Mouse (Mus musculus) kidney, adult 2 months (tissue): Measurements from ENCODE around the gene Agfg1.

Experiments used
- CTCF ChIP-seq: fragments of 200-500 bp; conservative IDR thresholded peaks from 2 replicates; pipeline ENCODE4 v1.5.1; 2011; ENCODE audit warnings: low read depth, mild to moderate bottlenecking, control low read depth, low read length, moderate library complexity, mixed read lengths; ENCODE audit not compliant: insufficient read depth, insufficient read length
- POLR2A ChIP-seq: fragments of 200-500 bp; IDR thresholded peaks from one replicate; pipeline ENCODE4 v1.6.1; 2011; ENCODE audit warnings: low read depth, low read length, control low read depth

- no peak for TF ChIP-seq CTCF
- no peak for TF ChIP-seq POLR2A
Observed at GRCm38 (mm10) chr1:82924650-82925049, 85.4 kb downstream of the Agfg1 start, which contains the start of gene A030014E15Rik.
